Mouse (Mus musculus) ES-E14 (cell line): ENCODE data around the gene Lsm6.

Experiments
- HCFC1 ChIP-seq: IDR thresholded peaks from 2 replicates; pipeline ENCODE4 v1.6.1; 2012; ENCODE audit warnings: low read length, inconsistent platforms, borderline replicate concordance; ENCODE audit not compliant: insufficient read depth
- MAFK ChIP-seq: IDR thresholded peaks from 2 replicates; pipeline ENCODE4 v1.6.1; 2014; ENCODE audit warnings: mild to moderate bottlenecking, low read depth, low read length, inconsistent platforms; ENCODE audit not compliant: insufficient read depth

DNA sequence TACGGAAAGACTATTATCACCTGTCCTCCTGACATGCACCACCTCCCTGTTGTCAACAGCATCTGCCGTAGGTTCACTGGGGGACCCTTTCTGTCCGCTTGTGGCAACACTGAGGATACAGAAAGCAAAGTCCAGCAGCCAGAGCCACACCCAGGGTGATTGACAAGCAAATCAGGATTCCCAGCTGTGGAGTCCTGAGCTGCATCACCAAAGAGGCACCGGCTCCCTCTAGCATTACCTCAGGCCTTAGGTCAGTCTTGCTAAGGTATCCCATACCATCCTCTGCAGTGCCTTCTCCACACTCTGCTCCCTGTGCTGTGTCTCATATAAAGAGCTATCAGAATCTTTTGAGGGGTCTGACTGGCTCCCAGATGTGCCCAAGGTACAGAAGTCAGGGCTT lies 66.0 kb downstream of the Lsm6 start:
- TF ChIP-seq HCFC1 = no peak
- no peak for TF ChIP-seq MAFK
